Mouse (Mus musculus): ENCODE data around the gene Bmper.

Gene Bmper

DNA sequence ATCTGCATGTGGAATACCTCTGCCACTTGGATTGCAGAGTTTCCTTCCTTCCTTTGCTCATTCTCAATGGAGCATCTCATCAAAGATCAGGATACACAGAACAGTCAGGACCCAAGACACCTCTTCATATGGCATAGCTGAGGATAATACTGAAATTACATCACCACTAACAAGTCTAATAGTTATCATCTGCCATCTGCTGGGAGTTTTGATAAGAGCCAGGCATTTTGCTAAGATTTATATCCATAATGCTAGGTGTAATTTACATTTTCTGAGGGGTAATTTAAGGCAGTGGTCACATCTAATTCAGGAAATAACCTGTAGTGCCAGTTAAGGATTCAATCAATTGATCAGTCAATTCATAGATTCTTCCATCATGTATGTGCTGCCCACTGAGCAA, 145.2 kb downstream of the Bmper start:
- DNase-seq (ENCODE audit: low spot score in 2 of 2) = no peak

DNA sequence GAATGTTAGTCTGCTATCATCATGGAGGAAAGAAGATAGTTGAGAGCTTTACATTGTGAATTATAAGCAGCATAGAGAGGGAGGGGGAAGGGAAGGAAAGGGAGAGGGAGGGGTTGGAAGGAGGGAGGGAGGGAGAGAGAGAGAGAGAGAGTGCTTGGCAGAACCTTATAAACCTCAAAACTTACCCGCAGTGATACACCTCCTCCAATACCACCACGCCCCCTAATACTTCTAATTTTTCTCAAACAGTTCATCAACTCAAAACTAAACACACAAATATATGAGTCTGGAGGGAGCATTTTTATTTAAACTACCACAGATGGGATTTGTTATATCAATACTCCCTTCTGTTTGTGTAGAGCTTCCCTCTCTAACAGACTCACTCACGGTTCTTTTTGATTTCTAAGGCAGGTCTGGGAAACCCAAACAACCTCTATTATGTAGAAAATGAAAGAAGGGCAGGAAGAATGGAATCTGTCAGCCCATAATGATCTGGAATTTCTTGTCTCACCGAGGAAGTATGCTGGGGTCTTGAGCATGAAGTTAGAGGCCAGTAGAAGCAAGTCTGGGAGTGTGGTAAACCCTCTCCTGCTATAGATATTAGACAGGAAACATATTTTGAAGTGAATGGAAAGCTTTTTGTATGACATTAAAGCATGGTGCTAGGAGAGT, 152.0 kb downstream of the Bmper start:
- no peak for DNase-seq (ENCODE audit: low spot score in 2 of 2)

DNA sequence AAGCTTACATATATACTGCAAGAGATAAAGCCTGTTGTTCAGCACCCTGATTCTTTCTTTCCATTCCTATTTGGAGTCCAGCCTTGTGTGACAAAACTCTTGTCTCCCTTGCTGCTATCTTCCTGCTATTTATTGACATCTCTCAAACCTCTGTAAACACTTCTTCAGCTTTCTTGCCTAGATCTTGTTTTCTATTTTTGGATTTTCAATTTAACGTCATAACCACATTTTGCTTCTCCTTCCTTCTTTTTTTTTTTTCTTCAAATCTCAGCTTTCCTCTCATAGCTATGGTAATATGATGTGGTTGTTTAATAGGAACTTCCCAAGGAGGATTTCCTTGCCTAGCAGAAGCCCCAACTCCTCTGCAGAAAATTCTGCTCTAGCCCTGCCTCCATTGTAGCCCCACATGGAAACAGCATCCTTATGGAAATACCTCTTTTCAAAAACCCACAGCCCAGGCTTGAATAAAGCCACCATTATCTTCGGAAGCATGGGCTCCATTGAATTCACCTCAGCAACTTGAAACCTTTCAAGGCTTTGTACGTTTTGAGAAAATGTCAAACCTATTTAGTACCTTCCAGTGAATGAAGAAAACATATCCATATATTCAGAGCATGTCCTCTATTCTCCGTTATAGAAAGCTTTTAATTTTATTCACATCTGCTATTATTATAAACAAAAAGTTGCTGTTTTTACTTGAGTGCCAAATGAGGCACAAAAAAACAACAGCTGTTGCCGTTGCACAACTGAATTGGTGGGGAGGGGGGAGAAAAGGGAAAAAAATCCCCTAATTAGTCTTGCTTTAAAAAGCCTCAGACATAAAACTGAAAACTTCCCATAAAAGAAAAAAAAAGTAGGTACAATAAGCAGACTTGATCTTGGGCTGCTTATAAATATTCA, 155.2 kb downstream of the Bmper start:
- DNase-seq (ENCODE audit: low spot score in 2 of 2) = no peak

DNA sequence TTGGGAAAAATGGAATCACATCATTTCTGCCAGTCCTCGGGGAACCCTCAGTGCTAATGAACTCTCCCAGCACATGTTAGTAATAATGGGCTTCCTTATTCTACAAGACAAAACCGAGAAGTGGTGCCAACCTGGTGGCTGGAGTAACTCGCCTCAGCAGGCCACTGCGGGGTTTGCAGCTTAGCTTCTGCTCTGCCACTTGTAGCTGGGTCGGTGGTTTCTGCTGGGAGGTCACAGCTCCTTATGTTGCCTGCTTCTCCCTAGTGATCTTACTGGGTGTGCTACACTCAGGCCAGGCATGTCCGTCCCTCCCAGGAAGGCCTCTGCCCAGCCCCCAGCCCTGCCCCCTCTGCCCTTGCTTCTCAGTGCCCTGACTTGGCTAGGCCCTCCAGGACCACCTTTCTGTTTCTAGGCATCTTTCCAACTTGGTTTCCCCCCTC, 155.9 kb downstream of the Bmper start:
- no peak for DNase-seq (ENCODE audit: low spot score in 2 of 2)

DNA sequence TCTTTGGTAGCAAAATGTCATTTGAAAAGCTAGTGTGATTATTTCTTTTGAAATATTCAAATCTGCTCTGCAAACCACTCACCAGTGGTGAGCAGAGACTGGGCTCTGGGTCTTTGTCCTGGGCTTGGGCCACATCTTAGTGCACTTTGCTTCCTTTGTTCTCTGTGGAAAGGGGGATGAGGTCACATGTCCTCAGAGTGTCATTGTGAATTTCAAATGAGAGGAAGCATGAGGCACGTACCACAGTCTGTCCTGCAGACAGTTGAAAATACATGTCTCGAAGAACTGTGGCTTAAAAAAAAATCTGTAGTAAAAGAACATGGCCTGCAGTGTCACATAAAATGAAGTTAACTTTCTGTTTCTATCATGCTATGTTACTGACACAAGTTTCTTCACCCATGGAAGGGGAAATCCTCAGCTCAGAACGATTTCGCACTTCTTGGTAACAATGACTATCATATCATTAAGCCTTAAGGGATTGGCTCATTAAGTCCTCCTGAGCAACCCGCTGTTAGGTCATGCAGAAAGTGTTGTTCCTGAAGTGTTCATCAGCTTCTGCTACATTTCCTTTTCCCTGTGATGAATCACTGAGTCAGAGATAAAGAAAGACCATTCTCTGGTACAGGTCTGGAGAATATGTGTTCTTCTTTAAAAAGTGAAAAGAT, 157.4 kb downstream of the Bmper start:
- no peak for DNase-seq (ENCODE audit: low spot score in 2 of 2)

DNA sequence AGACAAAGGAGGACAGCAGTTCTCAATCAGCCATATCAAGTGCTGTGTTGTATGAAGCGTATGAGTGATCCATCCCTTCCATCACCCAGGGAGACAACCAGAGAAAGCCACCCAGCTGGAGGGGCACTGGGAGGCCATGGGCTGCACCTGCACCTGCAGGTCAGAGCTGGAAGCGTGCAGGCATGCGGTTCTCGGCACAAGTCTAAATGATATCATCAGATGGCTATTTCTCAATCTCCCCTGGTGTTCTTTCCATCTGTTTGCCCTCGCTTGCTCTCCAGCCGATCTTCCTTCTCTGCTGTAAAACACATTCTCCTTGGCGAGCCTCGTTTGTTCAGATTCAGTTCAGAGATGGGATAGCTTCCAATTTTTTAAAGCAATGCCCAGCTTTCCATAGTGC, 160.4 kb downstream of the Bmper start:
- no peak for DNase-seq (ENCODE audit: low spot score in 2 of 2)

DNA sequence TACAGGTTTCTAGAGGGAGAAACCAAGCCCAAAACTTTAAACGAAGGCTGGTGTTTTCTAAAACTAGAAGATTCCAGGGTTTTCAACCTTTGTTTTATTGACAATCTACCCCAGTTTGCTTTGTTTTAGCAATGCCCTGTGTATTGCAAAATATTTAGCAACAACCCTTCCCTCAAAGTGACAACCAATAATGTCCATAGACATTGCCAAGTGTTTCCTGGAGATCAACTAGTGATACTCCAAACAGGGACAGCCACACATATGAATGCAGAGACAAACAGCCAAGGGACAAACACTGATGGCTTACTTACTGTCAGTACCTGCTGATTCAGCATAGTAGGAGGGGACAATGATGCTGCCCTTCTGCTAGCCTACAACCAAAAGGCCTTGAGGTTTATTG, 161.0 kb downstream of the Bmper start:
- DNase-seq (ENCODE audit: low spot score in 2 of 2) = no peak

DNA sequence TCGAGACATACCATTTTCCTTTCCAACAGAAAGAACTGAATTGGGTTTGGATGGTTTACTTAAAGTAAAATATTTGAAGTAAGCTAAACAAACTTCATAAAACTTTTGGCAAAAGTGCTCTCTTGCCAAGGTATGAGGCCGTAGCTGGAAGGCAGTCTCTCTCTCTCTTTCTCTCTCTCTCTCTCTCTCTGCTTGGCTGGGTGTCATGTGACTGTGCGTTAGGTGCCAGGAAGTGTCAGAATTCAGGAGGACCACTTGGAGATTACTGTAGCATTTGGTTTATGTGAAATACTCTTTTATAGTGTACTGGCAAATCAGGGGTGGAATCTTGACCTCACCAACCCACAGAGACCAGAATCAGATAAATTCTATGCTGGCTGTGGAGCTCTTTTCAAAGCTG, 162.0 kb downstream of the Bmper start:
- DNase-seq (ENCODE audit: low spot score in 2 of 2) = no peak

DNA sequence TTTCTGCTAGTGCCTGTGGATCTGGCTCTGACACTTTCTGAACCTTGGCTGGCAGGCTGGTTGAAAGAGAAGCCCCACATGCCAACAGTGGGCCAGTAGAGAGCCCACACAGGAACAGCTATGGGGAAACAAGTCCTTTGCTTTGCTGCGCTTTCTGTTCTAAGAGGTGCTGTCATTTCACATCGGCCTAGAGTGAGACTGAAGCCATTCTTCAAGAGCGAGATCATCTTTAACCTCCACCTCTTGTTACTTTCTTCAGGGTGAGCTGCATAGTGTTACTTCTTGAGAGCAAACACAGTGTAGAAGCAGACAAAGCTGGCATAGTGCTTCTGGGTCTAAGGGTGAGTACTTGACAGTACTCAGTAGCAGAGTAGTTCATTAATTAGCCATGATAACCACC, 163.3 kb downstream of the Bmper start:
- DNase-seq (ENCODE audit: low spot score in 2 of 2) = no peak

DNA sequence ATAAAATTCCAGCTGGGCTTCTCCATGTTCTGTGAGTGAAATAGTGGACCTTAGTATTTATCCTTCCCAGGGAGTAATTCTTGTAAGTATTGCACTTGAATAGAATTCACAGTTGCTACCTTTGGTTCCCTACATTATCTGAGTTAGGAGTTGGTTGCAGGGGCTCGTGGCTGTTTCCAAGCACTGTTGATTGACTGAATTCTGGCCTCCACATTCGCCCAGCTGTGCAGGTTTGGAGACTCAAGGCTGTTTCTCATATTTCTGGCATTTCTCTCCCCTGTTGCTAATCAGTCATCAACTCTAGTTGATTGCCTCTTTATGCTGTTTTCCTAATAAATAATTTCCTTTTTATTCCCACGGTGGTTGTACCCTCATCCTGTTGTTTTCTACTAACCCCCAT, 167.2 kb downstream of the Bmper start:
- DNase-seq (ENCODE audit: low spot score in 2 of 2) = no peak

DNA sequence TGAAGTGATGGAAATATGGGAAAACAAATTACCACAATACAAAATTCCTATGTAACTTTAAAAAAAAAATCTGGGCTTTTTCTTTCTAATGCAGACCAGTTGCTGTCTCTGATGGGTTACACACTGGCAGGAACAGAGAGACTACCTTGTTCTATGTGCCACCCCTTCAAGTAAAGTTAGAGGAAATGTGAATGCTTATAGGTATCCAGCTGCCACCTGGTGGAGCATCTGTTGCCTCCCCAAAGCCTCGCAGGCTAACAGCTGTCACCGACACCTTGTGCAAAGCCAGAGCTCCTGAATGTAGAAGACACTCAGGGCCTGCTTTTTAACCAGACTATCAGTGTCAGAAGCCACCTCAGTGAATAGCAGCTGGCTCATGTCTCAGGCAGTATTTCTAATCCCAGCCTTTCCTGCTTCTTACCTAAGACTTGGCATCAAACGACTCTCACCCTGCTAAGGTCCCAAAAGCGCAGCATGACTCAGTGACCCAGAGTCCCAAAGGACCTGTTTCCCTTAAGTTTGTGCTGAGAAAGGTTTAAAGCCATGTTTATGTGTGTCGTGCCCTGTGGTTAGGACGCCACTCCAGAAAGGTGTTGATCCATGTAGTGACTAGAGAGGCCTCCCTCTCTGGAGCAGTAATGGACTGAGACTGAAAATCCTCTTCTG, 171.9 kb downstream of the Bmper start:
- DNase-seq (ENCODE audit: low spot score in 2 of 2) = no peak

DNA sequence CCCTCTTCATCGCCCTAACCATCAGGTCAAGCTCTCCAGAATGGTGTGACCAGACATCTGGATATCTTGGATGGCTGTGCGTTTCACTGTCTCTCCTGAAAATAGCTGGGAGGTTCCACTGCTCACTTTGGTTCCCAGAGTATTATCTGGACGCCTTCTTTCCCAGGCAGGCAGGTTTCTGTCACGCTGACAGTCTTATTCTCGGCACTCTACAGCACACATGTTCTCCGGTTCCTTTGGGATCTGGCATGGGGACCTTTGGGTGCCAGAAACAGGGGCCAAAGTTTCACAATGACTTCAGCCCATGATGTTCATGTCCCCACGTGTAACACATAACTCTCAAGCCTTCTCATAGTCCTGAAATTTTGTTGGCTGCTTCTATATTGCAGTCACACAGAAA, 173.3 kb downstream of the Bmper start:
- DNase-seq (ENCODE audit: low spot score in 2 of 2) = no peak

DNA sequence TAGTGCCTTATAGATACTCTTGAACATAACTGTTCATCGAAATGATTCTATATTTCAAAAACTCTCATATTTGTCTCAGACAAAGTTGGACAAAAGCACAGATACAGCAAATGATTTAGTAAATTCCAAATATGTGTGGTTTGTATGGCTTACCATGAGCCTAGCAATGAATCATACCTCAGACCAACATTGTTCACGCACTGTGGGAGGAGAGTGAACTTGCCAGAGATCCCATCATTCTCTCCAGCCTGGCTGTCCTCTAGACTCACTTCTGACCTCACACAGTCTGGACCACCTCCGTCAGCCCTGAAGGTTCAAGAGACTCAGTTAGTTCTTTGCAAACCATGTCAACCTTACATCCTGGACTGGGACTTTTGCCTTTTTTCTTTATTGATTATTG, 175.0 kb downstream of the Bmper start:
- DNase-seq (ENCODE audit: low spot score in 2 of 2) = no peak

DNA sequence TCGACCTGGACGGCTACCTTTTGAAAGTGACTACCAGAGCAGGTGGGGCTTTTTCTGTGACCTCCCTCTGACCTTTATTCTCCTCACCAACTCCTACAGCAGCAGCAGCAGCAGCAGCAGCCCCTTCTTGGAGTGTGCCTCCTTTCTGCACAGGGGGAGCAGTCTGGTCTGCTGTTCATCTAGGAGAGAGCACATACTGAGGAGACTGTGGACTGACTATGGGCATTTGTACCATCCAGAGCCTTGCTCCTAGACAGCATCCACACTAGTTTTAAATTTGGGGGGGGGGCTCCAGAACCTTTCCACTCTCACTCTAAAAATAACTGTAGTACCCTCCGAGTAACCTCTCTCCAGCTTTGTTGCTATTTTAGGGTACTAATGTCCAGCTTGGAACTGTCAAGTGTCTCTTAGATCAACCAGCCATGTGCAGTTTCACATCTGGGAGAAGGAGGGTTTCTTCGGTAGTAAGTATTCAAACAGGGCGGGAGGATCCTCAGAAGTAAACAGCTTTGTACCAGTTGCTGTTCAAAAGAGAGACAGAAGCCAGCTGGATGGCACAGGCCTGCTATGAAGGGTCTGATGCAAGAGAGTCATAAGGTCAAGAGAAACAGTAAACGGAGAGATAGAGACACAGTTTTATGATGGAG, 176.9 kb downstream of the Bmper start:
- DNase-seq (ENCODE audit: low spot score in 2 of 2) = no peak

DNA sequence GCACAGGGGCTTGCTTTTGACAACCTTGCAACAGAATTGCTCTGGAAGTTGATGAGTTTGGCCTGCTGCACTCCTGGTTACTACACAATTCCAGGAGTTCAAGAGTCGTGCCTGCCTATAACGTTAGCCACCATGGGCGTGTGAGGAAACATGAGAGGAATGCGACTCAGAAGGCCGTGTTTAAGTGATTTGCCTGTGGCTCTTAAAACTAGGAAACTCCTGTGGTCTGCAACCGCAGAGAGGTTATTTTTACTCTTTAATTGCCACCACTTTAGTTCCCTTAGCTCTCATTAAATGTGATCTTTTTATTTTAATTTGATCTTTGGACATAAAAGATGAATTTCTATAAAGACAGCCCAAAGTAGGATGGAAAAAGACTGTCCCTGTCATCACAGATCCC, 184.5 kb downstream of the Bmper start:
- no peak for DNase-seq (ENCODE audit: low spot score in 2 of 2)

DNA sequence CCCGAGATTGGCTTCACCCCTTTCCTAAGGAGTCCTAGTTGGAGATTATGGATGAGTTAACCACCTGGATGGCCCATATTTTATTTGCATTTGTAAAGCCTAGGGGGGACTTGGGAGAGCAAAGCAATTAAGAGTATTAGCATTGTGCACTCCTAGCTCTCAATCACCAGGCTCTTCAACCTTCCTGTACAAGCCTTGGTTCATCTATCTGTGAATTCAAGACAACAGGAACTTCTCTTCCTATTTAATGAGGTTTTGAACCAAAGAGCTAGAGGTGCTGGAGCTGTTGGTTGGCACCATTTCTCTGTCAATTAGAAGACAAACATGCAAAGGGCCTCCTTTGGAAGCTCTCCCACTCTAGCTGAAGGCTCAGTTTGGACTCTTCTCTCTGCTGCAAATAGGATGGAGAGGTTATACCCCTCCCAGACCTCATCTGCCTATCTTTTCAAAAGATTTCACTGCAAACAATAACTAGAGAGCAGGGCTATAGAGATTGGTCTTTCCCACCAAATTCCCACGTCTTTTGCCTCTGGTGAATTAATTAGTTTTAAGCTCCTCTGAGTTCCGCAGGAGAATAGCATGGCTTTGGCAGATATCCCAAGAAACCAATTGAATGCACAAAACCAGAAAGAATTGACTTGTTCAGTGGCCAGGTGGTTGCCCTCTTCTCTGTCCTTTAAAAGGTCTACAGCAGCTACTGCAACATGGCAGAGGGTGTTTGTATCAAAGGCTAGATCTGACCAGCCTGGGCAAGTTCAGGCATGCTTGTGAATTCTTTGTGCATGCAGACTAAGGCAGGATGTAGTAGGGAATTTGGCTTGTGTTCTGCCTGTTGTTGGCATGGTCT, 185.3 kb downstream of the Bmper start:
- DNase-seq (ENCODE audit: low spot score in 2 of 2) = no peak

DNA sequence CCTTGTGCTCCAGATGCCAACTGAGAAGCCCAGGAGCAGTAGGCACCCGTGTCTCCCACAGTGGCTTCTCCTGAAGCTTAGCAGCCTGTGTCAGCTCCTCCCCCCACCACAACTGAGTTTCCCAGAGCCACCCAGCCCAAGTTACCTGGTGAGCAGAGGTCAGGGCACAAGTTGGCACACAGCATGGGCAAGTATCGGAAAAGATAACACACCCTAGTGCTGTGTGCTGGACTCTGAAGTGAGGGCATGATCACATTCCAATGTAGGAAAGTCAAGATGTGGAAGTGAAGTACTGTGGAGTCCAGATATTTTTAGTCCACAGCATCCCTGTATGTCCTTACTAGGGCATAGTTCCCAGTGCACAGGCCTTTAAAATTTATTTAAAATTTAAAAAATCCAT, 187.7 kb downstream of the Bmper start:
- DNase-seq (ENCODE audit: low spot score in 2 of 2) = no peak

DNA sequence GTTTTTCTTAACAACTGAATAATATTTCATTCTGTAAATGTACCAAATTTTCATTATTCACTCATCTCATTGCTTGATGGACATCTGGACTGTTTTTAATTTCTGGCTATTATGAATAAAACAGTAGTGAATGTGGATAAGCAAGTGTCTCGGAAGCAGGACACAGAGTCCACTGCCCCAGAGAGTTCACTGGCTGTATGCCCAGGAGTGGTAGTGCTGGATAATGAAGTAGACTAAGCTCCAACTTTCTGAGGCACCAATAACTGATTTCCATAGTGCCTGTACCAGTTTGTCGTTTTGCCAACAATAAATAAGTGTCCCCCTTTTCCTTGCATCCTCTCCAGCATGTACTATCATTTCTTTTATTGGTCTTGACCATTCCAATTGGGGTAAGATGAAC, 190.1 kb downstream of the Bmper start:
- DNase-seq (ENCODE audit: low spot score in 2 of 2) = no peak

DNA sequence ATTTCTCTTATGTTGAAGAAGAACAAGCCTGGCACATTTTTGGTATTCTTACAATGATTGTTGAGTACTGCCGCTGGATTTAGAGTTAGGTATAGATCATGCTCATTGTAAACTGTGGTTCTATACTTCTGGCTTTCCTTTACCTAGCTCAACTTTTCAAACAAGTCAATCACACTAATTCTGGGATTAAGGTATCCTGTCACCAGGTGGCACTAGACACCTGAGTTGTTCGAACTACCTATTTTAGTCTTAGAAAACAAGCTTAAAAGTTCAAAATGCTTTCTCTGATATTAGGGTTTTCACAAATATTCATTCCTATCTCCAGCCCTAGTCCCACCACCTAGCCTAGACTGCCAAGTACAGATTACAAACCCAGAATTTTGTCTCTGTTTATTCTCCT, 196.2 kb downstream of the Bmper start:
- DNase-seq (ENCODE audit: low spot score in 2 of 2) = no peak

DNA sequence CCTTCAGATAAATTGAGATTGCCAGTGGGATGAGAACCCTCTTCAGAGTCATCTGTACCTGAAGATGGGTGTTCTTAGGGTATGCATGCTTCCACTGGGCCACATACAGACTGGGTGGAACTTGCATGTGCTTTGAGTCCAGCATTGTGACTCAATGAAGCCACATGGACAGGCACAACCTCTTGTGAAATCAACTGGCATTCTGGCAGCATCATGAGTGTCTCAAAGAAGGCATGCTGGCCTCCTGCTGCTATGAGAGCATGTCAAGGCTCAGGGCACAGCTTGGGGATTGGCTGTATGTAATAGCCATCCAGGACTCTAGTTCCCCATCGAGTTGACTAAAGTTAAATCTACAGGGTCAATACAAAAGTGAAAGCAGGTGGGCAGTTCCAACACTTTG, 200.9 kb downstream of the Bmper start:
- DNase-seq (ENCODE audit: low spot score in 2 of 2) = no peak

DNA sequence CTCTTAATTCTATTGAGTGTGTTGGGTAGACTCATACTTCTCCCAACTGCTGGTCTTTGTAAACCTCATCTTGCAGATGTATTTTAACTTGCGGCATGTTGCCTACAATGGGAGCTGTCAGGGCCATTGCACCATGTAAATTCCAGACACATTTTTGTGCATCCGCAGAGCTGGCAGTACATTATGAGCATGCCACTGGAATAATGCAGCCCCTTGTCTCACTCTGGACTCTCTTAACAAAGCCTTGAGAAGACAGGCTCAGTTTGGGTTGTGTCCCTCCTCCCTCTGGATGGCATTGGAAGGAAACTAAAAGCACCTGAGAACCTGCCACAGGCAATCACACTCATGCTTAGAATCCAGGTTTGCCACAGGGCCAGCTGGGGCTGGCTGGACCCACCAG, 209.8 kb downstream of the Bmper start:
- DNase-seq (ENCODE audit: low spot score in 2 of 2) = no peak

All from urinary bladder, adult 18-20 months (tissue).